Mouse (Mus musculus) embryo, embryonic 10.5 days (tissue): ENCODE results near the gene Gm3248.
"Not testable (repeated sequence)": the region's sequence is repeated elsewhere in the genome, so short reads cannot be mapped to it uniquely, and the experiment has no call there.

ENCODE experiments used
- DNase-seq: peaks from one replicate; pipeline ENCODE4 v3.0.0-alpha.2; 2015; ENCODE audit warnings: low spot score

The Gm3248 gene

DNA sequence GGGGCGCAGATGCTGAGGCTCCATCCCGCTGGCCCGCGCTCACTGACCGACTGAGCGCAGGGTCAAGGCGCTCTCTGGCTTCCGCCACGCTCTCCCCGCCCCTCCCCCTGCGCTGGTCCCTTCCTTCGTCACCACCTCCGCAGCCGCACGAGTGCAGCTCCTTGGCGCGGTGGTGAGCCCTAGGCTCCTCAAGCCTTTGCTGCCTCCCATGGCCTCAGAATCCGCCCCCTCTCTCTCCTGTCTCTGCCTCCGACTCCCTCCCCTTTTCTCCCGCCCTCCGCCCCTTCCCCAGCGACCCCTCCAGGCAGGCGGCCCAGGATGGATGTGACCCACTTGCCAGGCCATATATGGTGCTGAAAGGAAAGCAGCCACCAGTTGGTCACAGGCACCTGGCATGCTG lies at the start of gene Gm3248:
Gene Gm3248 (minus strand): TSS at position 111 of the 400 bp plus-strand sequence.
- DNase-seq = peak; percentile 44

GRCm38 (mm10) chr14:5987136-5987535 lies 25.6 kb upstream of the Gm3248 start:
- not testable (repeated sequence) for DNase-seq

DNA sequence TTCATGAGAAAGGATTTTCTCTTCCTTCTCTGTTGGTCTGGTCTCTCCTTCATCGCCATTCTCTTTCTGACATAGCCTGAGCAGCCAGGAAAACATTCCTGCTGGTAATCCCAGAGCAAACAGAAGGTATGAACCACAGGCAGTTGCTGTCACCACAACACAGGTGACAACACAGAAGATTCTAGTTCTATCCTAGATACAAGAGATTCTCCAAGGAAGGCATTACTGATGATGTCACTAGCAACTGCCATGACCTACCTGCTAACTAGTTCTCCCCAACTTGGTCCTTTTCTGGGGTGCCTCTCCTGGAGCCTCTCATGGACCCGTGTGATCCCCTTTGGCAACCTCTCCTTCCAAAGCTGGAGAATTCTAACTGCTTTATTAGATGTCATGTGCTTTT lies 17.5 kb upstream of the Gm3248 start, which contains the start of gene Gm3453:
Gene Gm3453 (minus strand): TSS at position 101 of the 400 bp plus-strand sequence.
- not testable (repeated sequence) for DNase-seq

DNA sequence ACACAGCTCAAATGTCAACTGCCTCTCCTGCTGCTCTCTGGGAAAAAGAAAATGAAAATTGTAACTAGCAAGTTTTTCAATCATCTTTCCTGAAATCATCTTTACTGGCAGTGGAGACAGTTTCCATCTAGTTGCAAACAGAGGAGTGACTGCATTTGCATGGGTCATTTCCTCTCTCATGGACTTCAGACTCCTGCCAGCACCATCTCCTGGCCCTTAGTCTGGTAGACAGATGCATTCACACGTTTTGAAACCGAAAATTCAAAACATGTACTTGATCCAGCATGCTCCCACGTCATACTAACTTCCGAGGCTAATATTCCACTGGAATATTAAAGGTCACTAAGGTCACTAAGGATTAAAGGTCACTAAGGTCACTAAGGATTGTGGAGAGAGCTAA lies 896 bp upstream of the Gm3248 start:
- not testable (repeated sequence) for DNase-seq

GRCm38 (mm10) chr14:5961102-5961501 lies 443 bp downstream of the Gm3248 start:
- peak; percentile 6 for DNase-seq

- DNase-seq = not testable (repeated sequence)
Observed at GRCm38 (mm10) chr14:5960479-5960878, 1.1 kb downstream of the Gm3248 start.

- not testable (repeated sequence) for DNase-seq
Observed at GRCm38 (mm10) chr14:5923276-5923675, 38.3 kb downstream of the Gm3248 start.

DNA sequence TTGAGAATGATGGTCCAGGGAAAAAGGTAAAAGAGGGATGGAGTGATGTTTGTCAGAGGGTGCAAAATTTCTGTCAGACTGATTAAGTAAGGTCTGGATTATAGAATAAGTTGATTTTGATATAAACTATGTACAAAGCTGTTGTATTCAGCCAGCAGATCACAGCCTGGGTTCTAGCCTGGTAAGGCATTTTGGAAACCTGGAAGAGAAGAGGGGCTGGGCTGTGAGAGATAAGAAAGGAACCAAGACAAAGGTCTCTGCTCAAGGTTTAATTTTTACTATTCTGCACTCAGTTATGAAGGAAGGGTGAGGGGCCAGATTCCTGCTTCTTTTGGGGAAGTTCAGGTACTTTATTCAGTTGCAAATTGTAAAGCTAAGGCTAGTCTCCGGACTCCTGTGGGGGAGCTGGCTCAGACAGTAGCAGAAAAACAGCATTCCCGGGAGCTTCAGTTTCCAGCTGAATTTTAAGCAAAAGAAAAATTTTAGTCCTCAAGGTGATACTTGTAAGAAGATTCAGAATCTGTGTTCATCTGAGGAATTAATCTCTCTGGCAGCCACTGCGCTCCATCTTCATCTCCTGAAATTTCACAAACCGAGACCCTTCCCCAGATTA lies 43.1 kb downstream of the Gm3248 start:
- not testable (repeated sequence) for DNase-seq

GRCm38 (mm10) chr14:5913701-5914100 lies 47.8 kb downstream of the Gm3248 start:
- DNase-seq = not testable (repeated sequence)
